Mouse (Mus musculus) ZHBTc4 (cell line): Measurements from ENCODE around the gene Rpl22.
A peak's percentile ranks its signal among the peaks of the same experiment; 100 is the strongest.

Experiments used
- DNase-seq: peaks from one replicate; pipeline ENCODE4 v3.0.0-alpha.2; 2011; ENCODE audit warnings: low read depth, low spot score

Rpl22 gene

DNA sequence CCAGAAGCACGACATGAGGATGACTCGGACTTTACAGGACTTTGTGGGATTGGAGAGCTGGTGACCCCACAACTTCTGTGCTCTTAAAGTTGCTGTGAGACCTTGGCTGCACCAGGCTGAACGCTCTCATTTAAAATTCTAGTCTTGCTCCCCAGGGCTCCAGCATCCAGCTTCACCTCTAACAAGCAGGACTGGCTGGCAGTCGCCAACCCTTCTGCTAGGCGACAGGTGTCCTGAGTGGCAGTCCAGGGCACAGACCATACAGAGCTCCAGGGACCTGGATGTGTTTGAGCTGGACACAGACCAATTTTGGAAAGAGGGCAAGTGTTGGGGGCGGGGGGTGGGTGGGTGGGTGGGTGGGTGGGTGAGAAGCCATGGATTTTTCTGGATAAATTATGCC is 12.2 kb downstream of the Rpl22 start:
- DNase-seq = no peak

DNA sequence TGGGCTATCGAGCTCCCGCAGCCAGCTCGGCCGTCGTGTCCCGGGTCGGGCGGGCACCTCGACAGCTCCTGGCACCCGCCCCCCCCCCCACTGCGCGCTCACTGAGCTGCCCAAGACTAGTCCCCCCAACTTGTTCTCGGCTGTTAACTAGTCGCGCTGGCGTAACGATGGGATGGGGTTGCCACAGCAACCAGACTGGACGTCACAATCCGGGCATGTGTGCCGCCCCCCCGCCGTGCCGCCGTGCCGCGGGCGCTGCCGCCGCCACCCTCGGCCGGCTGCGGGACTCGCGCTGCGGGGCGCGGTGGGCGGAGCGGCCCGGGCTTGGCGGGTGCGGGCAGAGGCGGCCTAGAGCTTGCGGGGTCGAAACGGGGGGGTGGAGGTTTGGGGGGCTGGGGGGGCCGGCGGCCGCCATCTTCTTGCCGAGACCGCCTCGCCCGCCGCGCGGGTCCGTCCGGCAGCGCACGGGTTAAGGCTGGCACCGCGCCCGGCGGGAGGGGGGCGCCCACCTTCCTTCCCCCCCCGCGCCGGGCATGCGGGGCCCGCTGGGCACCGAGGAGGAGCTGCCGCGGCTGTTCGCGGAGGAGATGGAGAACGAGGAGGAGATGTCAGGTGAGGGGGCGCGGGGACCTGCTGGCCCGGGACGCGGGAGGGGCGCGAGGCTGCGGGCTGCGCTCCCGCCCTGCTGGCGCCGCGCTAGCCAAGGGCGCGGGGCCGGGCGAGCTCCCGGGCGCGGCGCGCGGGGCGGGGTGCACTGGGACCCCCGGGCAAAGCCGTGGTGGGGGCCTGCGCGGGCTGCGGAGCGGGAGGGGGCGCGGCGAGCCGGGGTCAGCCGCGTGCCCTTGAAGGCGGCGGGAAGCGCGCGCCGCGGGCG is 13.1 kb downstream of the Rpl22 start, which contains the start of gene Chd5:
TSS of gene Chd5 (plus strand) at position 233 of the 874 bp plus-strand sequence.
- DNase-seq = peak; percentile 62

DNA sequence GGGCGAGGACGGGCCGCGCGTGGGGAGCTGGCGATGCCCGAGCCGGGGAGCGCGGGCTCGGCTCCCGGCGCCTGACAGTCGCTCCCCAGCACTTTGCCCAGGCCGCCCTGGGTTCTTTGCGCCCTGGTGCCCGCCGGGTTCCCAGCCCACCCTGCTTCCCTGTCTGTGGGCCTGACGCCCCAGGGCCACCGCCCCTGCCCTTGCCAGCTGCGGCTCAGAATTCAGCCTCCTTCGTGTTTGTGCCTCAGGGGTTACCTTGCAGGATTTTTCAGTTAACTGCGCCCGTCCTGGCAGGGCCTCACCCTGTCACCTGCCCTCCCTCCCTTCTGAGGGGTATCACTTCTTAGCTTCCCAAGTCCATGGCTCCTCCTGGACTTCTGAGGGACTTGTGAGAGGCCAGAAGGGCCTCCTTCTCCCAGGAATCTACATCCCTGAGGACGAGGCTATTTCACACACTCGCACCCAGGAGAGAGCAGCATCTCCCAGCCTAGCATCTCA is 13.8 kb downstream of the Rpl22 start:
- DNase-seq = no peak

DNA sequence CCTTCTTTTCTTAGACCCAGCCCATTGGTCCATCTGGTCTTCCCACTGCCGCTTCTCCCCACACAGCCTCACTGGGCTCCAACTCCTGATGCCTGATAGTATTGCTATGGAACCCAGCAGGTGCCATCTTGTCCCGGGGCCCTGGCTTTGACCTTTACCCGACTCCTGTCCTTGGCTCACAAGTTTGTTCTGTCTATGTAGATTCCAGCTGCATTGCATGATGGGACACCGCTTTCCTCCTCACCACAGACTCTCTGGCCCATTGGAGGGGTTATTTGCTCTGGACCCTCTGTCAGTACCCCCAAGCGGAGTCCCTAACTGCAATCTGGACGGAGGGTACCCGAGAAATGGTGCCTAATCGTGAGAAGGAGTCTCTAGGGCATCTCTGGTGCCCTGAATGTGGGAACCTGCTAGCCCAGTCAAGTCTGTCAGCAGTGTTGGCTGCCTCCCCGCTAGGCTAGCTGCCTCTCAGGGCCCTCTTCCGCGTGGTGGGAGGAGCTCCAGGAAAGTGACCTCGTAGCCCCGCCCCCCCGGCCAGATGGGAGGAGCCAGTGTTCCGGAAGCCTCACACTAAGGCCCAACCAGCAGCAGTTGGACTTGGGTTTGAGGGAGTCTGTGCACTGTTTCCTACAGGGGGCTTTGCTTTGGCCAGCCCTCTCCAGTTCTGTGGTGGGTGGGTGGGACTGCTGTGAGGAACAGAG is 15.2 kb downstream of the Rpl22 start:
- DNase-seq = peak; percentile 93

DNA sequence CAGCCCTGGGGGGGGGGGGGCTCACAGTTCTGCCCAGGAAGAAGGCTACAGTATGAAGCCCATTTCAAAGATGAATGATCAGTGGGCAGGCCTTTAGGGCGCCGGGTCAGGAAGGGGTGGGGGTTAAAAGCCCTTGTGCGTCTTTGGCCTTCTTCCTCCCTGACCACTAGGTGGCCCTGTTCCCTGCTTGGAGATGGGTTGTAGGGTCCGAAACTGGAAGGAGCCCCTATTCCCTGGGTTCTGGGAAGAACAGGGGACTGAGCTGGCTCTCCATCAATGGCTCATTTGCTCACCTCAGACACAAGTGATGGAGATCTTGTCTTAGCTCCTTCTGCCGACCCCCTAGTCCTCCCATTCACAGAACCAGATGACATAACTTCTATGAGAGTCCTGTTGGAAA is 17.8 kb downstream of the Rpl22 start:
- peak; percentile 74 for DNase-seq

DNA sequence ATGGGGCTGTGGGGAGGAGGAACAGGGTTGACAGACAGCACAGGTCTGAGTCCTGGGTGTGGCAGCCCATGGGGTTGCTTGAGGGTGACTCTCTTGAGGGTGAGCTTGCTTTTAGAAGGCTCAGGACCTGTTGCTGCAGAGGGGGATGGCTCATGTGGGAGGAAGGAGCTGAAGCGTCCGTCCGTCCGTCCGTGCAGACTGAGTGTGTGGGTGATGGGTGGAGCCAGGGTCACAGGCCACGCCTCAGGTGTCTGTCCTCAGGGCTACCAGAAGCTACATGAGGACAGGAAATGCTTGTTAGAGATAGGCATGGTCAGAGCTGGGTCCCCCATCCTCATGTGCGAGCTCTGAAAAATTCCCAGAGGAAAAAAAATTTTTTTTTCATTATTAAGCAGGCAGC is 19.1 kb downstream of the Rpl22 start:
- DNase-seq = no peak

DNA sequence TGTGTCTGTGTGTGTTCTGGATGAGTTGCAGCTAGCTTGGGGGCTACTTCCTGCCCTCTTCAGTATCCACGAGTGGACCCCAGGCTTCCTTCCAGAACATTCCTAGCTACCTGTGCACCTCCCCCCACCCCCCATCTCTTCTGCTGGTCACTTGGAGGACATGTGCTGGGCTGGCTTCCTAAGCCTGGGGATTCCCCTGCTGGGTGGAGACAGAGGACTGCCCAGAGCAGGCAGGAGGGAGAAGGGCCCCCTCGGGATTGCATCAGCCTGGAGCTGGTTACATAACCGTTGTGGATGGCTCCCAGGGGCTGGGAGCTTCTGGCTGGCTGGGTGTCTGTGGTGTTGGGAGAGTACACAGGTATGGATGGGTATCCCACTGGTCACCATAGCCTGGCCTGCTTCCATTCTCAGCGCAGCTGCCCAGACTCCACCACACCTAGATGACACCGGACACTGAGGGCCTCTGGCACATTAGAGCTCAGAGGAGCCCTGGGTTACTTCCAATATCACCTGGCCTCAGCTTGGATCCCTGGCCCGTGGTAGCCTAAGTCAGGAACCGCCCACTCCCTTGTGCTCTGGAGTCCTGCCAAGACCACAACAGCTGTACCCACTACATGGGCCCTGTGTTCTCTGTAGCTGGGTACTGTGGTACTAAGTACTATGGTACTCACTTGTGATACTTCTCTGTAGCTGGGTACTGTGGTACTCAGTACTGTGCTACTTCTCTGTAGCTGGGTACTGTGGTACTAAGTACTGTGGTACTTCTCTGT is 19.8 kb downstream of the Rpl22 start:
- no peak for DNase-seq

DNA sequence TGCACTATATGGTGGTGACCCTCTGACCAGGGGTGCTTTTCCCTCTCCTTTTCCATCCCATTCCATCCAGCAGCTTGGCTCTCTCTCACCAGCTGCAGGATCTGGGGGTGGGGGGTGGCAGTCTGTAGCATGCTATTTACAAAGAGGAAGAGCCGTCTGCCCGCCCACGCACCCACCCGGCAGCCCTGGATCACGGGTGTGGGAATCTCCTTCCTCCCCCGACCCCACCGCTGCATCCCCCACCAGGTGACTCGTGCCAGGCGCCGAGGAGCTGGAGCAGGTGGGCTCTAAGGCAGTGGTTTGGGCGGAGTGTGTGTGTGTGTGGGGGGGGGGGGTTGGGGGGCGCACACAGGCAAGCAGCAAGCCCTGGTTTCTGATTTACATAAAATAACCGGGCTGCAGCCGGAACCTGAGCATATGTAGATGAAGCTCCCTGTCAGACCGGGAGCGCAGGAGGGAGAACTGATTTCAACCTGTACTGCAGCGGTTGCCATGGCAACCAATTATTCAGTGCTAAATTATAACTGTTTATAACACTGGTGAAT is 24.4 kb downstream of the Rpl22 start:
- DNase-seq = no peak

DNA sequence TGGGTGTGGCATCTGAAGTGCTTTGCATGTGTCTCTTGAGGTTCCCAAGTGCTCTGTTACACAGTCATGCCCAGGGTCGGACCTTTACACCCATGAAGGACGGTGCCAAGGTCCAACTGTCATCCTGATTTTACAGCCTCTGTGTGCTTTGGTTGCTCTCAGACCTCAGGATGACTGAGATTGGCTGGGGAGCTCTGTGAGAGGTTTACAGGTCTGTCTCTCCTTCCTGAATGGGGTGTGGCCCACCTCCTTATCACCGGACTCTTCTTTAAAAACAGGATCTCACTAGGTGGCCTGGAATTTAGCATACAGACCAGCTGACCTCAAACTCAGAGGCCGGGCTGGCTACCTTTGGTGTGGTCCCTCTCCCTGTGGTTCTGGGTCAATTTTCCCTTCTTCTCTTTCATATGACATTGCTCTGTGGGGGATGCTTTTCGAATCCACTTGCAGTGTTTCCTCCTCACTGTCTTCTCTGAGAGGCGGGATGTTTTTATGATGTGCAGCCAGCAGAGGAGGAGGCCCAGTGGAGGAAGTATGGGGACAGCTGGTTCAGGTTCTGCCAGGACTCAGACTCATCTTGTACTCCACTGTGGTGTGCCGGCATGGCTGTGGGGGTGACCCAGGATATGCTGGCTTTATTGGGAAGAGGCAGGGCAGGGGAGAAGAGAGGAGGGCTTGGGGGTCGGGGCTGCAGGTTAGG is 25.3 kb downstream of the Rpl22 start:
- no peak for DNase-seq

DNA sequence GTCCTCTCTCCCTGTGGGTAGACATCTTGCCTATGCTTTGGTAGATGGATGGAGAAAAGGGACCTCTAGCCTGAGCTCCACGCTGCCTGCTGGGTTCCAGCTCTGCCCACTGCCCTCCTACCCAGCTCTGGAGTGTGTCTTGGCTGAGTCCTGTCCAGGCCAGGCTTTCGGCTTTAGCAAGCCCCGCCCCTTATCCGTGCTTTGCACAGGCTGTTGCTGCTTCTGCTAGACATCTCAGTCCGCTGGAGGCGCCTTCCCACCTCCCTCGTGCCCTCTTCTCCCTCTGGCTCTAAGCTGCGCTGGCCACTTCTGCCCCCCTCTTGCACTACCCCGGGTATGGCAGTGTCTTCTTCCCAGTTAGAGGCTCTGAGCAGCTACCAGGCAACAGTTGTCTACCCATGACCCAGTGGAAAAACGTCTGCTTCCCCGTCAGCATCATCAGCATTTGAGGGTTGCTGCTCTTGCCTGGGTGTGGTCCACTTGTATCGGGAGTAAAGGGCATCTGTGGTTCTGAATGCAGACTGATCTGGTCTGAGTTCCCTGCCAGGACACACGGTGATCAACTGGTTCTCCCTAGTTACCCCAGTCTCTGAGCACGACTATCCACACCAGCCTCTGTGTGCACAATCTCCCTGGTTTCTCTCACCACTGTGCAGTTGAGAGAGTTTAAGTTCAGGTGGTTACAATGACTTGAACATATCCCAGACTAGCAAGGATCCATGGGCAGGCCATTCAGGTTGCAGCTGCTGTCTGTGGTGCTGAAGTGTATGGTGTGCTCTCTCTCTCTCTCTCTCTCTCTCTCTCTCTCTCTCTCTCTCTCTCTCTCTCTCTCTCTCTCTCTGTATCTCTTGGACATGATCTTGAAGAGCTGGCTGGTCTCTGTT is 26.1 kb downstream of the Rpl22 start:
- DNase-seq = peak; percentile 63

DNA sequence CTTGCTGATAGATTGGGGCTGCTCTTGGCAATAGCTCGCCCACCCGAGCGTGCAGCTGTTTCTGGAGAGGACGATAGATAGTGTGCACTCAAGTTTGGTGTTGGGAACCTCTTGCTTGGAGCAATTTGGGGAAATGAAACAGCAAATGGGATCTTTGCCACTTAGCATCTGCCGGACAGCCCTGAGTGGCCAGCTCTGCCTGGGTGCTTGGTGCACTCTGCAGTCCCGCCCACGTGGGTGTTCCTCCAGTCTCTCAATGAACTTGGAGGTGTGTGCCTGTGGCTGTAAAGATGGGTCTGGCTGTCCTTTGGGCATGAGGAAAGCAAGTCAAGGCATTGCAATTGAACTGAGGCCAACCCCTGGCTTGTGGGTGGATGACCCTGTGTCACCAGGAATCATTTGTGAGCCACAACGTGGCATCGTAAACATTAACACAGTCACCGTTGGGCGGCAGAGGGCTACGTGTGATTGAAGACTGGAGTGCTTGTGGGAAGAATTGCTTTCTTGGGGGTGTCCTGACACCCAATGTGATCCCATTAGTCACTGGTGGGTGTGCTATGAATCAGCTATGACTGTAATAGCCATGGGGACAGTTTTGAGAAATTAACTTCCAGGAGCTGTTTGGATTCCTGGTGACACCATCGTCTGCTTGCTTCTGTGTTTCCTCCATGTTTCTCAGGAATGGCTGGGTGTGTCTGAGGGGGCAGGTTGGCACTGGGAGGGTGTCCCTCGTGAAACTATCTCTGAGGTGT is 28.5 kb downstream of the Rpl22 start:
- no peak for DNase-seq

DNA sequence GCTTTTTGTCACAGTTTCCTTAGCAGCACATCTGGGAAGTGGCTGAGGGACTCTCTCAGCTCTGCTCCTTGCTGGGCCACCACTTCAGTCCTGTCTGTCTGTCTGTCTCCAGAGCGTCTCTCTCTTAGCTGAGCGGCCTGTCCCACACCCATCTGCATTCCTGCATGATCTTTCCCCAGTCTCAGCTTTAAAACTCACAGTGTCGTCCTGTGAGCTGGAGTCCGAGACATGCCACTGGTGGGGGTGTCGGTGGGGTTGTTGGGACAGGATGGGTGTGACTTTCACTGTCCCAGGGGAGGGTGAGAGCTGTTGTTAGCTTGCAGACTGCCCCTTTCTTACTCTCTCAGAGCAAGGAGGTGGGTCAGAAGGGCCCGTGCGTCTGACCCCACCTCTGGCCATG is 30.1 kb downstream of the Rpl22 start:
- DNase-seq = peak; percentile 67

DNA sequence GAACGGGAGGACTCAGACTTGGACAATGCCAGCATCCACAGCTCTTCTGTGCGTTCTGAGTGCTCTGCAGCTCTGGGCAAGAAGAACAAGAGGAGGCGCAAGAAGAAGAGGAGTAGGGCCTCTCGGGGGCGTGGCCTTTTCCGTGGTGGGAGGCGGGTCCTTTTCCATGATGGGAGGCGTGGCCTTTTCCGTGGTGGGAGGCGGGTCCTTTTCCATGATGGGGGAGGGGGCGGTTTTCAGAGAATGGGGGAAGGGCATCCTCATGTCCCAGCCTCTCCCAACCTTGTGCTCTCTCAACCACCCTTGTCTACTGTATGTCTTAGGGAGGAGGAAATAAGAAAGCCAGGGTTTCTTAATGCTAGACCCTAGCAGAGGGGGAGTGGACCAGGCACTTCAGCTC is 34.2 kb downstream of the Rpl22 start:
- peak; percentile 88 for DNase-seq

DNA sequence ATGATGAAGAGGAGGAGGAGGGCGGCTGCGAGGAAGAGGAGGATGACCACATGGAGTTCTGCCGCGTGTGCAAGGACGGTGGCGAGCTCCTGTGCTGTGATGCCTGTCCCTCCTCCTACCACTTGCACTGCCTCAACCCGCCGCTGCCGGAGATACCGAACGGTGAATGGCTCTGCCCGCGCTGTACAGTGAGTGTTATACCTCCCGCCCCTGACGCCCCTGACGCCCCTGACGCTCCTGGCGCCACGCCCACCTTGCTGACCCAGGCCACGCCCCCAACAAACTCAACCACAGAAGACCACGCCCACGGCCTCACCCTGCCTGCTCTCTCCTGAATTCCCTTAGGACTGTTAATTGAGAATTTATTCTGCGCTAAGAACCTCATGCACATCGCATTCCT is 35.3 kb downstream of the Rpl22 start:
- DNase-seq = peak; percentile 96

DNA sequence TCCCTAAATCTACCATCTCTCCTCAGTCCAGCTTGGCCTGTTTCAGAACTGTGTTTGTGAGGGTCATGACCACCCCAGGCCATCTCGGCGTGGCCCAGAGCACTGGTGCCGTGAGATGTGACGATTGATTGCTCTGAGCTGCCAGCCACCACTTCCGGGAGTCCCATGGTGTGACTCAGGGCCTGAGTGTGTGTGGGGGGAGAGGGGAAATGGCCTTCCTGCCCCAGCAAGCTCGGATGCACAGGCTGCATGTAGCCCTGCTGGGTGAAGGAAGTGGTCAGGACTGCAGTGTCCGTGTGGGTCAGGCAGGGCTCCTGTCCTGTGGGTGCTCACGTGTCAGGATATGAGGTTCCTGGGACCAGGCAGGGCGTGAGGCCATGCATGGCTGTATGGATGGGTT is 36.6 kb downstream of the Rpl22 start:
- DNase-seq = no peak

DNA sequence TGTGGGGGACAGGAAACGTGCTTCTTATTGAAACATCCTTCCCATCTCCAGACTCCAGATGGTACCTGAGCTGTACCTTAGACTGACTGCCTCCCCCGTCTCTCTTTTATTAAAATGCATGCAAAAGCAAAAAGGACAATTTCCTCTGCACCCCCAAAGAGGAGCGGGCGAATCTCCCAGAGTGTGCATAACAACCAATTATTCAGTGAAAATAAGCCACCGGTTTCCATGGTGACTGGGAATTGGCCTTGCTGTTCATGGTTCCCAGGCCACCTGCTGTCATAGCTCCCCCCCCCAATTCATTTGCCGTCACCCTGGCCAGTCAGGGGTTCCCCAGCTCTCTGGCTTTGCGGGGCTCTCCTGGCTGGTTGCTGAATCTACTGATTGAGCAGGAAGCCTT is 39.7 kb downstream of the Rpl22 start:
- DNase-seq = no peak

DNA sequence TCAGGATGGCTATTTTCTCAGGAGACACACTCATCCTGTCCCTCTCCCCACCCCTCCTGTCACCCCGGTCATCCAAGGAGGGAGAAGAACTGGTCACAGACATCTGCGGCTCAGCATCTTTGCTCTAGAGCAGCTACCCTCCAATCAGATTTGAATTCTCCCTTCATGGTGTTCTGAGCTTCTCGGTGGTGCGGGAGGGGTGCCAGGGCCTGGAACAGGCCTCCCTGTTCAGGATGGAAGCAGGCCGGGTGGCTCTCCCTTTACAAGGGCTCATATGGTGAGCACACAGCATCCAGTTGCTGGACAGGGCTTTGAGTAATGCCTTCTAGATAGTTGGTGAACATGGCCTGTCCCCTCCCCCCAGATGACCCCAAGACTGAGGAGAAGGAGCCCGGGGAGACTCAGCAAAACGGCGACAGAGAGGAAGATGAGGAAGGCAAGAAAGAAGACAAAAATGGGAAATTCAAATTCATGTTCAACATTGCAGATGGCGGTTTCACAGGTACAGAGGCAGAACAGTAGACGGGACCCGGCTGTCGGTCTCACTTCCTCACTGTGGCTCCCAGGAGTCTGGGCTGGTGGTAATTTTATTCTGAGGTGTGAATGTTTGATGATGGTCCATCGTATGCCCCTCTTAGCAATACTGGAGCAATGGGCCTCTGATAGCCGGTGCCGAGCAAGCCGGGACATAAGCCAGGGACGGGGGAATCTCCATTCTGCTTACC is 57.1 kb downstream of the Rpl22 start:
- no peak for DNase-seq
